Mouse (Mus musculus): ENCODE results near the gene Rab22a. TPM values are rescaled to one million over a fixed set of nuclear protein-coding genes. Genes with fewer than 3 reads are reported as not detected.
"Not testable (repeated sequence)": the region's sequence is repeated elsewhere in the genome, so short reads cannot be mapped to it uniquely, and the experiment has no call there.

Rab22a gene
- polyA plus RNA-seq, 1 experiment from 2014 or later: 40.3 TPM

DNA sequence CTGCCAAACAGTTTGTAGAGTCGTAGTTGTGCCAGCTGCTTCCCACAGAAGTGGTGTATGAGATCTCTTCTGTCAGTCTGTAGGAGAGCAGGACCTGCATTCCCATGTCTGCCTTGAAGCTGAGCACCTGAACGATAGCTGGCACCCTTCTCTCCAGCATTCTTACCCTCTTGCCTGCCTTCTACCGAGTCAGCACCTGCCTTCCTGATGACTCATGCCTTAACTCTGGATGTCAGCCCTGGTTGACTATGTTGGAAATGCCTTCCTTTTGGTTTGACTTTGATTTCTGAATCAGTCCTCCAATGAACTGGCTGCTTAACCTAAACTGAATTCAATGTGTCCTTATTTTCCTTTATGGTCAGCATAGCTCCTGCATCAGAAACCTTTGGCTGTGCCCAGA, 39.3 kb downstream of the Rab22a start:
- Histone ChIP-seq H3K9ac (replicated peaks; ENCODE audit: low read length) (no peak overlapping the region), H3K9me3 (replicated peaks; ENCODE audit: control insufficient read depth, low read length) (no peaks in the 10 kb centered on the region), H3K4me3 (ENCODE audit: low read depth, low read length) (no peak overlapping the region), H3K27me3 (ENCODE audit: control insufficient read depth, insufficient read depth, low read length) (no peaks in the 10 kb centered on the region), H3K4me2 (ENCODE audit: low read depth, low read length) (no peak overlapping the region), H3K27ac (replicated peaks; ENCODE audit: low read depth, low read length) (no peak overlapping the region), H3K4me1 (ENCODE audit: control insufficient read depth, insufficient read depth, low read length) (no peaks in the 10 kb centered on the region), H3K36me3 (replicated peaks; ENCODE audit: control insufficient read depth, insufficient read depth, low read depth, low read length) (peaks cover 3% of the 10 kb centered on the region; the same call in 1 of the 2 replicates)
- no peak for ATAC-seq (replicated peaks; ENCODE audit: insufficient number of reproducible peaks, low FRiP score, low TSS enrichment, low read depth)
- 86% methylated on average over 3 of the region's 3 CpGs for WGBS
- no peak for DNase-seq (ENCODE audit: low spot score)

DNA sequence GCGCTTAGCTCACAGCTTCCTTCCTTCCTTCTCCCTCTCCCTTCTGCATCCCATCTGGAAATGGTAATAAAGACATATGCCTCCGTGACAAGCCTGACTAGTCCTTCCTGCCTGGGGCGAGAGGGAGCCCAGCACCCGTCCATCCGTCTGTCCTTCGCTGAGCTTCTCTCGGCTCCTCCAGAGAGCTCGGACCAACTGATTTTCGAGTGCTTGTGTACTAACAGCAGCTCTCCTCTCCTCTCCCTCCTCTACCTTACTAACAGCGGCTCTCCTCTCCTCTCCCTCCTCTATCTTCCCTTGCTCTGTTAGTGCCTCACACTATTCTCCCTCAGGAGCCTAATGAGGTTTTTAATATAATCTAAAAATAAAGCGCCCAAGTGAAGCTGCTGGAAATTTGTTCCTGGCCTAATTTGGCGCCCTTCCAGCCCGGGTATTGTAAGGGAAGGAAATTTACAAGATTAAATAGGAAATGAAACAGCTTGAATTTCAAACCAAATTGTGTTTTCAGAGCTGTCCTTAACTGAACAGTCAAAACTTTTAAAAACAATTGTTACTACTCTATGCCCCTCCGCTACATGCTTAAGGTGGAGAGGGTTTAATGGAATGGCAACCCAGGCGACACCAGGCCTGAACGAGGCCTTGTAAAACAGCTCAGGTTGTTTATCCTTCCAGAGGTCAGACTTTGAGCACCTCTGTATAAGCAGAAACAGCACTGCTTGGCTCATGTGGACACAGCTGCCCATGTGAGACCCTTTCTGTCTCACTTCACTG, 42.7 kb downstream of the Rab22a start:
- no peaks in the 10 kb centered on the region for H3K4me1 ChIP-seq (ENCODE audit: control insufficient read depth, insufficient read depth, low read length)
- ATAC-seq (replicated peaks; ENCODE audit: insufficient number of reproducible peaks, low FRiP score, low TSS enrichment, low read depth) (no peak), DNase-seq (ENCODE audit: low spot score) (peak; percentile 7)
- 77% methylated on average over 16 of the region's 16 CpGs for WGBS
- H3K4me3 ChIP-seq (ENCODE audit: low read depth, low read length): no peak overlapping the region
- H3K36me3 ChIP-seq (replicated peaks; ENCODE audit: control insufficient read depth, insufficient read depth, low read depth, low read length): 0 out of 2 replicates have a peak, but pooled peaks cover 3% of the 10 kb centered on the region
- H3K4me2 ChIP-seq (ENCODE audit: low read depth, low read length): no peak overlapping the region
- H3K27me3 ChIP-seq (ENCODE audit: control insufficient read depth, insufficient read depth, low read length): no peaks in the 10 kb centered on the region
- no peak overlapping the region for H3K27ac ChIP-seq (replicated peaks; ENCODE audit: low read depth, low read length)
- no peaks in the 10 kb centered on the region for H3K9me3 ChIP-seq (replicated peaks; ENCODE audit: control insufficient read depth, low read length)
- H3K9ac ChIP-seq (replicated peaks; ENCODE audit: low read length): no peak overlapping the region

DNA sequence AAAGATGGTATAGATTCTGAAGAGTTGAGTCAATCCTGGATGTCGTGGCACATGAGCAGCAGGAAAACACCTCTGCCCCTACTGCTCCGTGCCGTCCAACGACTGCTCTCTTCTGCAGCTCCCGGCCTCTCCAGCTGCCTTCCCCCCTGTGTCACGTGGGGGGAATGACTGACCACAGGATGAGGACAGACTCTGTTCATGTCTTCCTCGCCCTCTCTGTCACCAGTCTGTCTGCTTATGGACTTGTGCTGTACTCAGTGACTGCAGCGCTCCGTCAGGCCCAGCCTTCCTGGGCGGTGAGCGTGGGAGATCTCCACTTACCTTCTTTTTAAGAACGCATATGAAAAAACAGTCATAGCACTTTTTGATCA, 43.3 kb downstream of the Rab22a start:
- Histone ChIP-seq H3K27ac (replicated peaks; ENCODE audit: low read depth, low read length) (no peak overlapping the region), H3K36me3 (replicated peaks; ENCODE audit: control insufficient read depth, insufficient read depth, low read depth, low read length) (0 out of 2 replicates have a peak, but pooled peaks cover 3% of the 10 kb centered on the region), H3K4me3 (ENCODE audit: low read depth, low read length) (no peak overlapping the region), H3K9me3 (replicated peaks; ENCODE audit: control insufficient read depth, low read length) (no peaks in the 10 kb centered on the region), H3K4me2 (ENCODE audit: low read depth, low read length) (no peak overlapping the region), H3K9ac (replicated peaks; ENCODE audit: low read length) (no peak overlapping the region), H3K27me3 (ENCODE audit: control insufficient read depth, insufficient read depth, low read length) (no peaks in the 10 kb centered on the region), H3K4me1 (ENCODE audit: control insufficient read depth, insufficient read depth, low read length) (no peaks in the 10 kb centered on the region)
- 84% methylated on average over 12 of the region's 12 CpGs for WGBS
- DNase-seq (ENCODE audit: low spot score) (no peak), ATAC-seq (replicated peaks; ENCODE audit: insufficient number of reproducible peaks, low FRiP score, low TSS enrichment, low read depth) (no peak)

DNA sequence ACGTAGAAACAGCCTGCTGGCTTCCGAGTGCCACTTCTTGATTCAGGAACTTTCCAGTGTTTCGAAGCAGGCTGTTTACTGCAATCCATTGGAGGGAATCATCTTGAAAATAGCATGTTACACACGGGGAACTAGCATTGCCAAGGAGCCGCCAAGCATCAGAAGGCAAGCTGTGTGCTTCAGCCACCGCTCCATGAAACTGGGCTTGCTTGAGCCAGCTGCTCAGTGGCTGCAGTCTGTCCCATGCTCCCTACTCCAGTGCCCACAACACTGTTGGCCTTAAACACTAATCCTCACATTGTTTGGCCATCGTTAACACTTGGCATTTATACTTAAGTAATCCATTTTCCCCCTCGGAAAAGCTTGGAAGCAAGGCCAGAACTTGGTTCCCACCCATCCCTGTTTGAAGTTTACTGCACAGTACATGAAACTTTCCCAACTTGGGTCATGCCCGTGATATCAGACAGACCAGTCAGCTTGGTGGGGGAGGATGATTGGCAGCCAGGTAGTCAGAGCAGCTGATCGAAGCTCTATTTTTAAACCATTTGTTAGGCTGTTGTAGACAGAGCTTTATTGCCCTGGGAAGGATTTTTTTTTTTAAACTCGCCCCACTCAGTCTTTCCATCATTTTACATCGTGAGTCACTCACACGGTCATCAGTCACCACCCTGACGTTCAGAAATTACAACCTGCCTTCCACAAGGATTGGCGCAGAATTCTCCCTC, 46.4 kb downstream of the Rab22a start:
- Histone ChIP-seq H3K36me3 (replicated peaks; ENCODE audit: control insufficient read depth, insufficient read depth, low read depth, low read length) (no peaks in the 10 kb centered on the region), H3K4me3 (ENCODE audit: low read depth, low read length) (no peak overlapping the region), H3K4me2 (ENCODE audit: low read depth, low read length) (no peak overlapping the region), H3K9me3 (replicated peaks; ENCODE audit: control insufficient read depth, low read length) (no peaks in the 10 kb centered on the region), H3K4me1 (ENCODE audit: control insufficient read depth, insufficient read depth, low read length) (no peaks in the 10 kb centered on the region), H3K9ac (replicated peaks; ENCODE audit: low read length) (no peak overlapping the region), H3K27me3 (ENCODE audit: control insufficient read depth, insufficient read depth, low read length) (no peaks in the 10 kb centered on the region), H3K27ac (replicated peaks; ENCODE audit: low read depth, low read length) (no peak overlapping the region)
- DNase-seq (ENCODE audit: low spot score) (no peak), ATAC-seq (replicated peaks; ENCODE audit: insufficient number of reproducible peaks, low FRiP score, low TSS enrichment, low read depth) (no peak)
- WGBS: 89% methylated on average over 15 of the region's 15 CpGs

DNA sequence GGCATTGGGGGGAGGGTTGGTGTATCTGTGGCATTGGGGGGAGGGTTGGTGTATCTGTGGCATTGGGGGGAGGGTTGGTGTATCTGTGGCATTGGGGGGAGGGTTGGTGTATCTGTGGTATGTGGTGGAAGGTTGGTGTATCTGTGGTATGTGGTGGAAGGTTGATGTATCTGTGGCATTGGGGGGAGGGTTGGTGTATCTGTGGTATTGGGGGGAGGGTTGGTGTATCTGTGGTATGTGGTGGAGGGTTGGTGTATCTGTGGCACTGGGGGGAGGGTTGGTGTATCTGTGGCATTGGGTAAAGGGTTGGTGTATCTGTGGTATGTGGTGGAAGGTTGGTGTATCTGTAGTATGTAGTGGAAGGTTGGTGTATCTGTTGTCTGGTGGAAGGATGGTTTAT, 48.1 kb downstream of the Rab22a start:
- not testable (repeated sequence) for H3K4me2 ChIP-seq (ENCODE audit: low read depth, low read length); H3K27me3 ChIP-seq (ENCODE audit: control insufficient read depth, insufficient read depth, low read length); H3K4me3 ChIP-seq (ENCODE audit: low read depth, low read length); H3K9me3 ChIP-seq (replicated peaks; ENCODE audit: control insufficient read depth, low read length); ATAC-seq (replicated peaks; ENCODE audit: insufficient number of reproducible peaks, low FRiP score, low TSS enrichment, low read depth); H3K9ac ChIP-seq (replicated peaks; ENCODE audit: low read length); H3K4me1 ChIP-seq (ENCODE audit: control insufficient read depth, insufficient read depth, low read length); H3K36me3 ChIP-seq (replicated peaks; ENCODE audit: control insufficient read depth, insufficient read depth, low read depth, low read length); DNase-seq (ENCODE audit: low spot score); H3K27ac ChIP-seq (replicated peaks; ENCODE audit: low read depth, low read length)

DNA sequence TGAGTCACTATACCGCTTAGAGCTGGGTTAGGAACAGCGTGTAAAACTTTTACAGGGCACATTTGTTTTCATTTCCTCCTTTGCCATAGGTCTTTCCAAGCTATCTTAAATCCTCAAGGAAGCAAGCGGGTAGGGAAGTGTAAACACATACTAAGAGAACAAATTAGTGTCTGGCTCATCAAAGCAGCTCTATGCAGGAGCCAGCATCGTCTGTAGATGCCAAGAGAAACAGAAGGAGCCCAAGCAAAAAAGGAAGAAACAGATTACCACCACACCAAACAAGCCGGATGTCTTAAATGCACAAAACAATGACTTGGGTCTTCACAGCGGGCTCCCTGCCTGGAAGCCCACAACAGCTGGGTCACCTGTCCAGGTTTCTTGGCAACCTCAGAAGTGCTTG, 50.6 kb downstream of the Rab22a start:
- Histone ChIP-seq H3K9me3 (replicated peaks; ENCODE audit: control insufficient read depth, low read length) (no peaks in the 10 kb centered on the region), H3K4me1 (ENCODE audit: control insufficient read depth, insufficient read depth, low read length) (no peaks in the 10 kb centered on the region), H3K9ac (replicated peaks; ENCODE audit: low read length) (no peak overlapping the region), H3K4me2 (ENCODE audit: low read depth, low read length) (no peak overlapping the region), H3K27me3 (ENCODE audit: control insufficient read depth, insufficient read depth, low read length) (no peaks in the 10 kb centered on the region), H3K27ac (replicated peaks; ENCODE audit: low read depth, low read length) (no peak overlapping the region), H3K36me3 (replicated peaks; ENCODE audit: control insufficient read depth, insufficient read depth, low read depth, low read length) (no peaks in the 10 kb centered on the region), H3K4me3 (ENCODE audit: low read depth, low read length) (no peak overlapping the region)
- DNase-seq (ENCODE audit: low spot score) (no peak), ATAC-seq (replicated peaks; ENCODE audit: insufficient number of reproducible peaks, low FRiP score, low TSS enrichment, low read depth) (no peak)
- WGBS: 81% methylated on average over 6 of the region's 6 CpGs

DNA sequence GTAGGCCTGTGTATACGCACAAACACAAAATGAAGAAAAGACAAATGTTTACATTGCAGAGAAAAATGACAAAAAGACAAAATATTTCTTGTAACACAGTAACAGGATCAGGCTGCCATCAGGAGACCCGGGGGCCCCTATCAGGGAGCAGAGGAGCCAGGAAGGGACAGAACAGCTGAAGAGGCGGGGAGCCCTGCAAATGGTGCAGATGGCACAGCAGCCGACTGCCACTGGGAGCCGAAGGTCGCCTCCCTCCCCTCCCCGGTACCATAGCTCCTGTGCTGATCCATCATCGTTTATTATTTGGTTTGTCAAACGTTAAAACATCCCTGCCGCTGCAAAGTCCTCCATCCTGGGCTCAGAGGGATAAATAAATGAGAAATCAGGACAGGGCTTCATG, 53.1 kb downstream of the Rab22a start:
- ATAC-seq (replicated peaks; ENCODE audit: insufficient number of reproducible peaks, low FRiP score, low TSS enrichment, low read depth) (no peak), DNase-seq (ENCODE audit: low spot score) (no peak)
- Histone ChIP-seq H3K9ac (replicated peaks; ENCODE audit: low read length) (no peak overlapping the region), H3K27ac (replicated peaks; ENCODE audit: low read depth, low read length) (no peak overlapping the region), H3K36me3 (replicated peaks; ENCODE audit: control insufficient read depth, insufficient read depth, low read depth, low read length) (no peaks in the 10 kb centered on the region), H3K4me2 (ENCODE audit: low read depth, low read length) (no peak overlapping the region), H3K27me3 (ENCODE audit: control insufficient read depth, insufficient read depth, low read length) (no peaks in the 10 kb centered on the region), H3K9me3 (replicated peaks; ENCODE audit: control insufficient read depth, low read length) (no peaks in the 10 kb centered on the region), H3K4me1 (ENCODE audit: control insufficient read depth, insufficient read depth, low read length) (no peaks in the 10 kb centered on the region), H3K4me3 (ENCODE audit: low read depth, low read length) (no peak overlapping the region)
- 65% methylated on average over 10 of the region's 10 CpGs for WGBS

DNA sequence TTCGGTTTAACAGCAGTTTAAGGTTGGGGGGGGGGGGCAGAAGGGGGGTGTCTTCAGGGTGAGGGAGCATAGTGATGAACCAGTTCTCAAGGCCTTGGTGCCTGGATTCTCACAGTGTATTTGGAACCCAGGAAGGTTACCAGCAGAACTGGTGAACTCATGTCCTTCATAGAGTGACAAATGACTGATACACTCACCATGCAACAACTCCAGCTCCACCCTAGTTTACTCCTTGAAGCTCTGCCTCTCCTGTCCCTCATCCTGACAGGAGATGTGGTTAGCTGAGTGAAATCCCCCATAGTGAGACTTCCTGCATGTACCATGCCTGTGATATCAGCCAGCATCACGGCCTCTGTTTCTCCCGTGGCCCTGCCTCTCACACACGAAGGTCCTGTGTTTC, 53.7 kb downstream of the Rab22a start:
- no peak overlapping the region for H3K4me2 ChIP-seq (ENCODE audit: low read depth, low read length)
- no peak for ATAC-seq (replicated peaks; ENCODE audit: insufficient number of reproducible peaks, low FRiP score, low TSS enrichment, low read depth)
- no peaks in the 10 kb centered on the region for H3K4me1 ChIP-seq (ENCODE audit: control insufficient read depth, insufficient read depth, low read length)
- H3K36me3 ChIP-seq (replicated peaks; ENCODE audit: control insufficient read depth, insufficient read depth, low read depth, low read length): no peaks in the 10 kb centered on the region
- no peak for DNase-seq (ENCODE audit: low spot score)
- no peak overlapping the region for H3K27ac ChIP-seq (replicated peaks; ENCODE audit: low read depth, low read length)
- H3K9me3 ChIP-seq (replicated peaks; ENCODE audit: control insufficient read depth, low read length): no peaks in the 10 kb centered on the region
- H3K9ac ChIP-seq (replicated peaks; ENCODE audit: low read length): no peak overlapping the region
- 79% methylated on average over 4 of the region's 4 CpGs for WGBS
- no peak overlapping the region for H3K4me3 ChIP-seq (ENCODE audit: low read depth, low read length)
- no peaks in the 10 kb centered on the region for H3K27me3 ChIP-seq (ENCODE audit: control insufficient read depth, insufficient read depth, low read length)

Data from embryonic facial prominence, embryonic 11.5 days (tissue).